Comparison of ENCODE assay signal across 15 mouse cellular contexts in the genomic region with DNA sequence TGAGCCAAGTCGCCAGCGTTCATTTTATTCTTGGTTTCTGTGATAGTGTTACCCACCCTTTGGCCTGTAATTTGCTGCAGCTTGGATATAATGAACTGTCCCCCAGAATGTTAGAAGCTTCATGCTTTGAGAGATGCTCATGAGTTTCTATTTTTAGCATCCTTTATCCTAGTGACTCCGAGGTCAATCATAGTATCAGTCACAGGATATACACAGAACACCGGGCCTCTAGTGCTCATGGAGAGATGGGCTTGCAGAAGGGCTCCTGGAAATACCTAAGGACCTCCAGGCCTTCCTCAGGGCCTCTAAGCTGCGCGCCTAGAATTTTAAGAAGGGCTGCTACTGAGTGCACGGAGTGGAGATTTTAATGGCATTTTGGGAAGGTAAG.
A peak's percentile ranks its signal among the peaks of the same experiment; 100 is the strongest.
DNase-seq lines count a peak whose midpoint lies in the region; ATAC-seq and TF ChIP-seq lines count a peak whose summit lies in the region.
"Had no signal": no experiment of that assay in that cellular context is flagged by ENCODE, and none has a peak within 500 bp of the region (broad histone marks: within the 10 kb centered on the region; RNA-seq: fewer than 3 reads in every experiment).

No protein-coding gene starts in this region.

- no peak for DNase-seq in embryonic facial prominence, embryonic 10.5 days (ENCODE audit: low spot score)
- no peak for DNase-seq in heart, adult 2 months
- no peak for DNase-seq in lung, postnatal 36 days
- no peak for DNase-seq in adrenal gland, adult (ENCODE audit: inconsistent age in 2 of 2, low spot score in 1 of 2)
- no peak for DNase-seq in retina, postnatal 1 day
- DNase-seq: cerebellum, adult 8-10 months; gastrocnemius, postnatal 10 days; lung, adult 2 months; right cerebral cortex, adult 18-20 months had no signal

- no peak for TF ChIP-seq EP300 in heart, adult 2 months (IDR thresholded peaks at IDR 0.05; ENCODE audit: insufficient read depth, low read depth, low read length)

- H3K9ac ChIP-seq in embryonic facial prominence, embryonic 13.5 days, result no peak overlapping the region
- no peak overlapping the region for H3K9ac ChIP-seq in heart, embryonic 16.5 days (ENCODE audit: low read length)
- no peak overlapping the region for H3K9ac ChIP-seq in heart, adult 2 months (ENCODE audit: low read depth, low read length)
- no peak overlapping the region for H3K9ac ChIP-seq in lung, embryonic 16.5 days (ENCODE audit: low read length)

- no peak overlapping the region for H3K4me3 ChIP-seq in embryonic facial prominence, embryonic 13.5 days
- H3K4me3 ChIP-seq in embryonic facial prominence, embryonic 10.5 days, result no peak overlapping the region
- no peak overlapping the region for H3K4me3 ChIP-seq in heart, embryonic 16.5 days (ENCODE audit: low read length)
- H3K4me3 ChIP-seq in heart, adult 2 months, result no peak overlapping the region
- no peak overlapping the region for H3K4me3 ChIP-seq in lung, embryonic 16.5 days (ENCODE audit: low read length)

- H3K9me3 ChIP-seq in embryonic facial prominence, embryonic 13.5 days, result no peaks in the 10 kb centered on the region
- H3K9me3 ChIP-seq in embryonic facial prominence, embryonic 10.5 days, result no peaks in the 10 kb centered on the region
- no peaks in the 10 kb centered on the region for H3K9me3 ChIP-seq in heart, embryonic 16.5 days (replicated peaks; ENCODE audit: control insufficient read depth, low read length)
- H3K9me3 ChIP-seq in lung, embryonic 16.5 days (ENCODE audit: control insufficient read depth, low read length), result no peaks in the 10 kb centered on the region
- H3K9me3 ChIP-seq: G1E had no signal

- no peaks in the 10 kb centered on the region for H3K27me3 ChIP-seq in embryonic facial prominence, embryonic 13.5 days
- no peaks in the 10 kb centered on the region for H3K27me3 ChIP-seq in embryonic facial prominence, embryonic 10.5 days (replicated peaks; ENCODE audit: low read depth, poor library complexity, severe bottlenecking)
- H3K27me3 ChIP-seq in heart, embryonic 16.5 days (ENCODE audit: control insufficient read depth, insufficient read depth, low read length), result no peaks in the 10 kb centered on the region
- H3K27me3 ChIP-seq in heart, adult 2 months (ENCODE audit: control insufficient read depth, insufficient read depth, low read length), result no peaks in the 10 kb centered on the region
- H3K27me3 ChIP-seq in lung, embryonic 16.5 days (ENCODE audit: control insufficient read depth, insufficient read depth, low read depth, low read length), result no peaks in the 10 kb centered on the region

- no peaks in the 10 kb centered on the region for H3K79me2 ChIP-seq in heart, adult 2 months (replicated peaks; ENCODE audit: control insufficient read depth, insufficient read depth, low read length)

- intact Hi-C loops in heart, adult 2 months (cut with DNase I), result no loop called here

- no peak overlapping the region for H3K4me2 ChIP-seq in embryonic facial prominence, embryonic 13.5 days
- no peak overlapping the region for H3K4me2 ChIP-seq in heart, embryonic 16.5 days (ENCODE audit: low read depth, low read length)
- no peak overlapping the region for H3K4me2 ChIP-seq in lung, embryonic 16.5 days (ENCODE audit: low read depth, low read length)
- H3K4me2 ChIP-seq: liver, embryonic 11.5 days had no signal

- peaks cover 29% of the 10 kb centered on the region for H3K36me3 ChIP-seq in embryonic facial prominence, embryonic 13.5 days
- H3K36me3 ChIP-seq in embryonic facial prominence, embryonic 10.5 days (replicated peaks), result peaks cover 33% of the 10 kb centered on the region
- peaks cover 2% of the 10 kb centered on the region; the same call in 1 of the 2 replicates for H3K36me3 ChIP-seq in heart, embryonic 16.5 days (ENCODE audit: control insufficient read depth, insufficient read depth)
- no peaks in the 10 kb centered on the region for H3K36me3 ChIP-seq in heart, adult 2 months (ENCODE audit: control insufficient read depth, insufficient read depth, low read length)
- no peaks in the 10 kb centered on the region for H3K36me3 ChIP-seq in lung, embryonic 16.5 days (ENCODE audit: control insufficient read depth, insufficient read depth, low read length)

- no peak for ATAC-seq in embryonic facial prominence, embryonic 13.5 days (ENCODE audit: insufficient number of reproducible peaks, insufficient read depth, low FRiP score, low TSS enrichment, low read depth)
- peak; percentile 52; the same call in 1 of the 2 replicates for ATAC-seq in heart, embryonic 16.5 days (replicated peaks; ENCODE audit: extremely low read depth, insufficient read depth, low FRiP score)
- ATAC-seq in lung, embryonic 16.5 days (ENCODE audit: low read depth), result peak; percentile 71
- ATAC-seq: CD4-positive, CD25-positive, alpha-beta regulatory T cell, adult 4 months had no signal

- peaks cover 7% of the 10 kb centered on the region; the same call in 1 of the 2 replicates for H3K4me1 ChIP-seq in embryonic facial prominence, embryonic 13.5 days
- 0 out of 2 replicates have a peak, but pooled peaks cover 6% of the 10 kb centered on the region for H3K4me1 ChIP-seq in embryonic facial prominence, embryonic 10.5 days
- peaks cover 24% of the 10 kb centered on the region for H3K4me1 ChIP-seq in heart, embryonic 16.5 days (ENCODE audit: control insufficient read depth, insufficient read depth, low read length)
- no peaks in the 10 kb centered on the region for H3K4me1 ChIP-seq in heart, adult 2 months (ENCODE audit: control insufficient read depth, insufficient read depth, low read length)
- peaks cover 17% of the 10 kb centered on the region for H3K4me1 ChIP-seq in lung, embryonic 16.5 days (replicated peaks; ENCODE audit: control insufficient read depth, insufficient read depth, low read length)

- TF ChIP-seq CTCF in heart, adult 2 months (IDR thresholded peaks at IDR 0.05), result no peak

- WGBS in embryonic facial prominence, embryonic 13.5 days, result 71% methylated on average over 7 of the region's 7 CpGs
- WGBS in embryonic facial prominence, embryonic 10.5 days, result 83% methylated on average over 7 of the region's 7 CpGs
- 31% methylated on average over 7 of the region's 7 CpGs for WGBS in heart, embryonic 16.5 days
- 54% methylated on average over 7 of the region's 7 CpGs for WGBS in heart, adult 2 months
- 27% methylated on average over 7 of the region's 7 CpGs for WGBS in lung, embryonic 16.5 days

- peak overlapping the region; percentile 34; the same call in 1 of the 2 replicates for H3K27ac ChIP-seq in embryonic facial prominence, embryonic 13.5 days
- H3K27ac ChIP-seq in embryonic facial prominence, embryonic 10.5 days (replicated peaks), result no peak overlapping the region
- peak overlapping the region; percentile 41; the same call in 1 of the 2 replicates for H3K27ac ChIP-seq in heart, embryonic 16.5 days (ENCODE audit: low read length)
- no peak overlapping the region for H3K27ac ChIP-seq in heart, adult 2 months
- peak overlapping the region; percentile 91 for H3K27ac ChIP-seq in lung, embryonic 16.5 days (ENCODE audit: low read length)

- TF ChIP-seq POLR2A in heart, adult 2 months (IDR thresholded peaks at IDR 0.05; ENCODE audit: insufficient read depth, low read depth, low read length), result no peak

Comparison
In these comparisons a context has a peak if more than half of its experiments do, and no peak if none do; other contexts are left out.
1. H3K27ac ChIP-seq: peak in embryonic facial prominence, embryonic 13.5 days (single experiment), heart, embryonic 16.5 days (single experiment) and lung, embryonic 16.5 days (single experiment); none in embryonic facial prominence, embryonic 10.5 days (single experiment) and heart, adult 2 months (single experiment).